Mouse (Mus musculus) layer of hippocampus, adult 11-12 months (tissue): ENCODE results near the gene Olfr586.

ENCODE experiments used
- DNase-seq: peaks from one replicate; pipeline ENCODE4 v3.0.0; 2022; ENCODE audit warnings: low spot score

The Olfr586 gene

GRCm38 (mm10) chr7:103125538-103125937 lies at the start of gene Olfr586:
Olfr586 (minus strand) TSS chr7:103125638.
- no peak for DNase-seq

GRCm38 (mm10) chr7:103169697-103170096 lies 44.3 kb upstream of the Olfr586 start:
- DNase-seq: no peak

DNA sequence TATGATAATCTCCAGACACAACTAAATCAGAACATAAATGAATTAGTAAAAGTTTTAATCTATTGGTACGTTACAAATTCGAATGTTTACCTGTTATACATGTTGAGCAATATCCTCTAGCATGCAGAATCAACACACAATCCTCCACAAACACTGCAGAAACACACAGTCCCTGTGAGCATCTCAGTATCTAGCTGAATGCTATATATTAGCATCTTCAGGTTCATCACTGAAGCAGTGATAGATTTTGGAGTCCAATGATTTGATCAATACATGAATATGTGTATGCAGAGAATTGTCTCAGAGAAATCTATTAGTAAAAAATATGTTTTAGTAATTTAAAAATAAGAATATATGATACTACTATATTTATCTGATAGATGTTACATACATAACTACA lies 30.8 kb upstream of the Olfr586 start, which contains the start of gene Olfr589:
TSS of gene Olfr589 (minus strand) at position 101 of the 400 bp plus-strand sequence.
- no peak for DNase-seq

DNA sequence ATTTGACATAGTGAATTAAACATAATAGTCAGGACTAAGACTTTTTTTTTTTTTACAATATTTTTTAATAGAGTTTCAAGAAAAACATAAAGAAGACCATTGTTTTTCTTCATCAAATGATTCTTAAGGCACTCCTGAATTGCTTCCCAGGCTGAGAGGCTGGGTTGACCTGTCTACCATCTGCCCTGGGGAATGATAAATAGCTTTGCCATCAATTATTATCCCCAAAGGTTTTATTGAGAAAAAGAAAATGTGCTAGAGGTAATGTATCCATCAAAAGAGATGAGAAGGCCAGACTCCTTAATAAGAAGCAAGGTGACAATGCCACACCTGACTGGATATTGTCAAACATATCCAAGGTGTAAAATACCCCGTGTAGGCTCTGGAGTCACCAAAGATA lies 15.1 kb upstream of the Olfr586 start, which contains the start of gene Olfr588-ps1:
TSS of gene Olfr588-ps1 (plus strand) at position 301 of the 400 bp plus-strand sequence.
- DNase-seq: no peak

- no peak for DNase-seq
These were observed 6.0 kb downstream of the Olfr586 start for GRCm38 (mm10) chr7:103119406-103119805.

DNA sequence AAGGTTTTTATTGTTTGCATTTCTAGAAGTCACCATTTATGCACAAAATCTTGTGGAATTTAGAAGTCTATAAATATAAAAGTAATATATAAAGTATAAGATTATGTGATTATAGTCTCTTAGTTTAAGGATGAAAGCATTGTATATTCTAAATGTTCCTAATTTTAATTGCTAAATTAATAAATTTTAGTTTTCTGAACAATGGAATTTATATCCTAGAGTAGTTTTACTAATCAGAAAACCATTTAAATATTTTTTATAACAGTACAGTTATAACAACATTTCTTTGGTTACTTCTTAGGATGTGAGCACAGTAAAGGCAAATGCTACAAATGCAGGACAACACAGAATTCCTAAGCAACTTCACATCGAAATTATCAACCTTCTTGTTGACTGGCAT lies 28.0 kb downstream of the Olfr586 start, which contains the start of gene Olfr585:
TSS of gene Olfr585 (plus strand) at position 301 of the 400 bp plus-strand sequence.
- no peak for DNase-seq

DNA sequence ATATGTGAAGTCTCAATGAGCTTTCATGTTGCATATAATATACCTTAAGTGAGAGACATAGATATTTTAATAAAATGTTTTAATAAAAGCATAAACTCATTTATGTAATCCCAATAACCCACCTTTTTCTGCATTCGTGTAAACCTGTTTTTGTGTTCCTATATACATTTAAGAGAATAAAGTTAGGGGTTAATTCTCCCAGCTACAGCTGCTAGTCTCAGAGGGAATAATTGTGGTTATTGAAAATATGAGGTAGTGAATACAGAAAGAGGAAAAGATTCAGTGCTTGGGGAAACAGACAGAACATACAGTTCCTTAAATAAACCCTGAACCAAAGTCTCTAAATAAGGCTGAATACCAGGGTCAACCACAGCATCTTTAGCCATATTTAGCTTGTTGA lies 43.9 kb downstream of the Olfr586 start, which contains the start of gene Olfr584:
TSS of gene Olfr584 (plus strand) at position 301 of the 400 bp plus-strand sequence.
- no peak for DNase-seq
